Mouse (Mus musculus) spleen, embryonic (tissue): ENCODE measurements around the gene Plekhf1.

Source experiments
- CTCF ChIA-PET: fragments of 350-600 bp; sonication (Branson Sonifier 250); formaldehyde crosslinking; loops from one replicate; lab custom pipeline; 2022; lab: Charles Lee

Gene Plekhf1

GRCm38 (mm10) chr7:38218631-38219367, 9.0 kb downstream of the Plekhf1 start:
- CTCF ChIA-PET, result no interaction called here

GRCm38 (mm10) chr7:38217417-38218171, 10.2 kb downstream of the Plekhf1 start:
- CTCF ChIA-PET, result no interaction called here

GRCm38 (mm10) chr7:38215697-38216096, 12.1 kb downstream of the Plekhf1 start:
- CTCF ChIA-PET, result no interaction called here

- CTCF ChIA-PET, result no interaction called here
Observed at GRCm38 (mm10) chr7:38215281-38215680, 12.5 kb downstream of the Plekhf1 start.

- CTCF ChIA-PET, result no interaction called here
Observed at GRCm38 (mm10) chr7:38214473-38215214, 13.2 kb downstream of the Plekhf1 start.

GRCm38 (mm10) chr7:38212651-38213062, 15.2 kb downstream of the Plekhf1 start:
- CTCF ChIA-PET, result interaction anchor here (0.5 kb wide), 1 partner anchor 151 kb away, joined by 3 read pairs; no protein-coding TSS in a partner anchor

- CTCF ChIA-PET, result no interaction called here
Observed at GRCm38 (mm10) chr7:38209478-38210152, 18.2 kb downstream of the Plekhf1 start.

GRCm38 (mm10) chr7:38208969-38209368, 18.8 kb downstream of the Plekhf1 start:
- CTCF ChIA-PET, result no interaction called here

GRCm38 (mm10) chr7:38206564-38206963, 21.3 kb downstream of the Plekhf1 start:
- CTCF ChIA-PET, result no interaction called here

GRCm38 (mm10) chr7:38205801-38206200, 22.0 kb downstream of the Plekhf1 start:
- CTCF ChIA-PET, result no interaction called here

GRCm38 (mm10) chr7:38204314-38204713, 23.5 kb downstream of the Plekhf1 start:
- CTCF ChIA-PET, result no interaction called here

- CTCF ChIA-PET, result interaction anchor here (1.0 to 2.1 kb wide), 2 partner anchors 16 to 19 kb away, joined by 5 to 21 read pairs; partner anchors contain the start of gene 1600014C10Rik
Observed at GRCm38 (mm10) chr7:38201290-38201658, 26.5 kb downstream of the Plekhf1 start.

- CTCF ChIA-PET, result interaction anchor here (0.9 to 2.1 kb wide), 3 partner anchors 11 to 18 kb away, joined by 3 to 21 read pairs (median 5); partner anchors contain the start of gene 1600014C10Rik
Observed at GRCm38 (mm10) chr7:38200606-38201289, 27.1 kb downstream of the Plekhf1 start.

- CTCF ChIA-PET, result interaction anchor here (0.7 to 2.1 kb wide), 3 partner anchors 10 to 200 kb away, joined by 3 to 21 read pairs (median 5); partner anchors contain the start of gene 1600014C10Rik
Observed at GRCm38 (mm10) chr7:38199907-38200605, 27.8 kb downstream of the Plekhf1 start.

GRCm38 (mm10) chr7:38191571-38191970, 36.2 kb downstream of the Plekhf1 start:
- CTCF ChIA-PET, result no interaction called here

GRCm38 (mm10) chr7:38191146-38191545, 36.7 kb downstream of the Plekhf1 start:
- CTCF ChIA-PET, result no interaction called here

GRCm38 (mm10) chr7:38190056-38190835, 37.6 kb downstream of the Plekhf1 start:
- CTCF ChIA-PET, result interaction anchor here (1.2 kb wide), 1 partner anchor 10 kb away, joined by 3 read pairs; no protein-coding TSS in a partner anchor

- CTCF ChIA-PET, result interaction anchor here (0.5 to 1.2 kb wide), 2 partner anchors 11 to 25 kb away, joined by 3 to 8 read pairs; no protein-coding TSS in a partner anchor
Observed at GRCm38 (mm10) chr7:38189136-38189982, 38.5 kb downstream of the Plekhf1 start.
